Mouse (Mus musculus): ENCODE measurements at regions not wholly inside any gene's neighbourhood (a gene's known extent, or its start where the extent isn't known, plus 50 kb on each side); places are given as distances from the start of the nearest gene placed in this dataset.

DNA sequence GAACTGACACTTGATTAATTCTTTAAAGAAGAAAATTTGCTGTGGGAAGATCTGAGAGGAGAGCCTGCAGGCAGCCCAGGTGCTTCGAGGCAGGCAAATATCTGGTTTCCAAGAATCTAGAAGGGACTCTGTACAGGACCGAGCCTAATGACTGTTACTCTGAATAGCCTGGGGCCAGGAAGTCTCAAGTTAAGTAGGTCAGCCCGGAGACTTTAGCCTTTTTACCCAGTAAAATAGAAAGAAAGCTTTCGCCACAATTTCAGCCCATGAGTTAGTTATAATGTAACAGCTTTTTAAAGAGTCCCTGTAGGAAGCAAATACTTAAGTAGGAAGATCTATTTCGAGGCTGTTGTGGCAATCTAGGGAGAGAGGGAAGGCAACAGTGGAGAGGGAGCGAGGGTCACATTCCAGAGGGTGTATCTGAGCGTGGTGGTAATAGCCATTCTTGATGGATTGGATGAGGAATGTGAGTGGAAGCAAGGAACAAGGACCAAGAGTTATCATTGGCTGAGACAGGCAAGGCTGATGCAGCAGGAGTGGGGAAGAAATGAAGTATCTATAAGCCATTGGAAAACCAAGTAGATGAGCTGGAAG lies 50.2 kb upstream of the Fam184a start:
- no peaks in the 10 kb centered on the region for H3K36me3 ChIP-seq (ENCODE audit: control insufficient read depth, insufficient read depth, low read length)
- no peaks in the 10 kb centered on the region for H3K27me3 ChIP-seq (ENCODE audit: control insufficient read depth, insufficient read depth, low read length)
- H3K4me1 ChIP-seq (ENCODE audit: control insufficient read depth, insufficient read depth, insufficient read length) = no peaks in the 10 kb centered on the region
- TF ChIP-seq POLR2A (IDR thresholded peaks at IDR 0.05; ENCODE audit: low read depth, low read length) (no peak), CTCF (IDR thresholded peaks at IDR 0.05; ENCODE audit: extremely low read depth, insufficient read depth, insufficient read length, insufficient replicate concordance) (no peak)
- H3K4me3 ChIP-seq (ENCODE audit: extremely low read depth, insufficient read depth, insufficient read length) = no peak overlapping the region
- WGBS = 73% methylated on average over 7 of the region's 7 CpGs
- no peak overlapping the region for H3K27ac ChIP-seq (ENCODE audit: insufficient read depth, low read length)
- DNase-seq (ENCODE audit: low read depth in 1 of 2, low spot score in 2 of 2) = no peak
